8 mouse cellular contexts compared by ENCODE assay signal in the genomic region with DNA sequence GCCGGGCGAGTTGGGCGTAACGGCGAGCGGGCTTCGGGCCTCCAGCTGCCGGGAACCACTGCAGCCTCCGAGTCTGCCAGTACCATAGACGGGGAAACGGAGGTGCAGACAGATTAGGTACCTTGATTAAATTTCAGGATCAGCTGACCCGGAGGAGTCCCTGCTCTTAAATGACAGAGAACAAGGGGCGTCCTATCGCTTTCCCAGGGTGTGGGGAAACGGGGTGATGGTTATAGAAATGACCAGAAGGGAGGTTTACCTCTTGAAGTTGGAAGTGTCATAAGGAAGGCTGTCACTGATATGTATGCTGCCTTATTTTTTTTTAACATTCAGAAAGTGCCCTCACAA. TPM values are rescaled to one million over a fixed set of nuclear protein-coding genes. Genes with fewer than 3 reads are reported as not detected.
A peak's percentile ranks its signal among the peaks of the same experiment; 100 is the strongest.
DNase-seq lines count a peak whose midpoint lies in the region; ATAC-seq and TF ChIP-seq lines count a peak whose summit lies in the region.

No protein-coding gene starts in this region.

- no peak for TF ChIP-seq CTCF in lung, adult 2 months (IDR thresholded peaks at IDR 0.05; ENCODE audit: insufficient read depth, low read length)
- TF ChIP-seq CTCF in intestine, postnatal 0 days (IDR thresholded peaks at IDR 0.05; ENCODE audit: low read depth), result no peak

- H3K36me3 ChIP-seq in embryonic facial prominence, embryonic 15.5 days, result peaks cover 43% of the 10 kb centered on the region
- peaks cover 38% of the 10 kb centered on the region for H3K36me3 ChIP-seq in intestine, postnatal 0 days (ENCODE audit: control insufficient read depth, insufficient read depth)
- H3K36me3 ChIP-seq in neural tube, embryonic 14.5 days (ENCODE audit: control insufficient read depth, insufficient read depth, low read length), result peaks cover 22% of the 10 kb centered on the region

- ATAC-seq in embryonic facial prominence, embryonic 15.5 days (ENCODE audit: insufficient number of reproducible peaks, low FRiP score, low TSS enrichment, low read depth), result no peak
- ATAC-seq in intestine, postnatal 0 days, result no peak
- ATAC-seq in neural tube, embryonic 14.5 days (ENCODE audit: low read depth), result no peak

- H3K4me2 ChIP-seq in embryonic facial prominence, embryonic 15.5 days (replicated peaks), result peak overlapping the region; percentile 93
- peak overlapping the region; percentile 85 for H3K4me2 ChIP-seq in intestine, postnatal 0 days (replicated peaks; ENCODE audit: low read depth)
- H3K4me2 ChIP-seq in neural tube, embryonic 14.5 days (ENCODE audit: low read depth, low read length), result peak overlapping the region; percentile 80

- TF ChIP-seq POLR2A in lung, adult 2 months (IDR thresholded peaks at IDR 0.05; ENCODE audit: borderline replicate concordance, extremely low read depth, low read depth, low read length), result no peak

- H3K9me3 ChIP-seq in embryonic facial prominence, embryonic 15.5 days (replicated peaks), result no peaks in the 10 kb centered on the region
- H3K9me3 ChIP-seq in intestine, postnatal 0 days (ENCODE audit: control insufficient read depth), result no peaks in the 10 kb centered on the region
- no peaks in the 10 kb centered on the region for H3K9me3 ChIP-seq in neural tube, embryonic 14.5 days (ENCODE audit: control insufficient read depth, low read length)

- peak overlapping the region; percentile 78 for H3K9ac ChIP-seq in embryonic facial prominence, embryonic 15.5 days
- peak overlapping the region; percentile 65 for H3K9ac ChIP-seq in intestine, postnatal 0 days (ENCODE audit: low read depth, low read length)
- peak overlapping the region; percentile 86 for H3K9ac ChIP-seq in neural tube, embryonic 14.5 days (replicated peaks; ENCODE audit: low read depth, low read length)

- no peak for DNase-seq in lung, adult 2 months
- DNase-seq in lung, postnatal 4 days, result no peak
- no peak for DNase-seq in thymus, adult 18-20 months
- DNase-seq in adipocyte (ENCODE audit: low spot score), result no peak
- DNase-seq in cerebellum, adult 9-11 months, result no peak

- H3K4me3 ChIP-seq in lung, adult 2 months (replicated peaks; ENCODE audit: extremely low read depth, low read depth, low read length), result peak overlapping the region; percentile 71
- H3K4me3 ChIP-seq in embryonic facial prominence, embryonic 15.5 days (replicated peaks), result peak overlapping the region; percentile 89
- peak overlapping the region; percentile 75 for H3K4me3 ChIP-seq in intestine, postnatal 0 days (ENCODE audit: low read depth, low read length)
- H3K4me3 ChIP-seq in neural tube, embryonic 14.5 days (ENCODE audit: low read depth, low read length), result peak overlapping the region; percentile 82

- H3K4me1 ChIP-seq in lung, adult 2 months (ENCODE audit: control insufficient read depth, insufficient read depth, low read length), result peaks cover 7% of the 10 kb centered on the region
- peaks cover 16% of the 10 kb centered on the region for H3K4me1 ChIP-seq in embryonic facial prominence, embryonic 15.5 days
- H3K4me1 ChIP-seq in intestine, postnatal 0 days (replicated peaks; ENCODE audit: control insufficient read depth, insufficient read depth, low read length), result no peaks in the 10 kb centered on the region; the same call in 1 of the 2 replicates
- H3K4me1 ChIP-seq in neural tube, embryonic 14.5 days (ENCODE audit: control insufficient read depth, insufficient read depth, low read length), result peaks cover 16% of the 10 kb centered on the region

- no peaks in the 10 kb centered on the region for H3K27me3 ChIP-seq in embryonic facial prominence, embryonic 15.5 days
- no peaks in the 10 kb centered on the region for H3K27me3 ChIP-seq in intestine, postnatal 0 days (replicated peaks; ENCODE audit: control insufficient read depth, insufficient read depth, low read length)
- no peaks in the 10 kb centered on the region for H3K27me3 ChIP-seq in neural tube, embryonic 14.5 days (ENCODE audit: control insufficient read depth, insufficient read depth, low read length)

- under 1% methylated on average over 15 of the region's 15 CpGs for WGBS in lung, adult 2 months
- 0% methylated on average over 15 of the region's 15 CpGs for WGBS in embryonic facial prominence, embryonic 15.5 days
- WGBS in intestine, postnatal 0 days, result 0% methylated on average over 15 of the region's 15 CpGs
- WGBS in neural tube, embryonic 14.5 days, result under 1% methylated on average over 15 of the region's 15 CpGs

- peak overlapping the region; percentile 97 for H3K27ac ChIP-seq in embryonic facial prominence, embryonic 15.5 days (replicated peaks)
- H3K27ac ChIP-seq in intestine, postnatal 0 days (ENCODE audit: low read depth, low read length), result peak overlapping the region; percentile 90; the same call in 1 of the 2 replicates
- peak overlapping the region; percentile 93 for H3K27ac ChIP-seq in neural tube, embryonic 14.5 days (ENCODE audit: low read depth, low read length)

RNA-seq across cellular contexts. Expression of a gene that starts 0.5 kb away (rescaled TPM):
- 14.5 and 15.1 TPM in 2 replicates for polyA plus RNA-seq in lung, adult 2 months (2012; rRNA removed)
- 30.5 and 31.1 TPM in 2 replicates for polyA plus RNA-seq in embryonic facial prominence, embryonic 15.5 days (2015; fragmentation: Nextera tagmentation; extraction: Ambion mirVana)
- 10.0 and 11.2 TPM in 2 replicates for polyA plus RNA-seq in intestine, postnatal 0 days (2015; fragmentation: Nextera tagmentation; extraction: Ambion mirVana)
- 95.5 and 106 TPM in 2 replicates for polyA plus RNA-seq in neural tube, embryonic 14.5 days (2014; fragmentation: Nextera tagmentation; extraction: Ambion mirVana)

RNA-seq across cellular contexts. Expression of a gene that starts 0.7 kb away (rescaled TPM):
- 26.6 and 31.0 TPM in 2 replicates for polyA plus RNA-seq in lung, adult 2 months (2012; rRNA removed)
- 31.7 and 32.5 TPM in 2 replicates for polyA plus RNA-seq in embryonic facial prominence, embryonic 15.5 days (2015; fragmentation: Nextera tagmentation; extraction: Ambion mirVana)
- 8.0 and 11.5 TPM in 2 replicates for polyA plus RNA-seq in intestine, postnatal 0 days (2015; fragmentation: Nextera tagmentation; extraction: Ambion mirVana)
- 77.1 and 78.6 TPM in 2 replicates for polyA plus RNA-seq in neural tube, embryonic 14.5 days (2014; fragmentation: Nextera tagmentation; extraction: Ambion mirVana)

RNA-seq across cellular contexts. Expression of a gene that starts 22.6 kb away (rescaled TPM):
- 26.9 and 29.6 TPM in 2 replicates for polyA plus RNA-seq in lung, adult 2 months (2012; rRNA removed)
- polyA plus RNA-seq in embryonic facial prominence, embryonic 15.5 days (2015; fragmentation: Nextera tagmentation; extraction: Ambion mirVana), result 6.7 and 8.9 TPM in 2 replicates
- polyA plus RNA-seq in intestine, postnatal 0 days (2015; fragmentation: Nextera tagmentation; extraction: Ambion mirVana), result 12.0 and 12.2 TPM in 2 replicates
- 7.6 and 10.0 TPM in 2 replicates for polyA plus RNA-seq in neural tube, embryonic 14.5 days (2014; fragmentation: Nextera tagmentation; extraction: Ambion mirVana)

RNA-seq across cellular contexts. Expression of a gene that starts 47.9 kb away (rescaled TPM):
- polyA plus RNA-seq in lung, adult 2 months (2012; rRNA removed), result 75.0 and 111 TPM in 2 replicates
- polyA plus RNA-seq in embryonic facial prominence, embryonic 15.5 days (2015; fragmentation: Nextera tagmentation; extraction: Ambion mirVana), result 43.2 and 49.4 TPM in 2 replicates
- 18.5 and 18.7 TPM in 2 replicates for polyA plus RNA-seq in intestine, postnatal 0 days (2015; fragmentation: Nextera tagmentation; extraction: Ambion mirVana)
- 16.8 and 25.5 TPM in 2 replicates for polyA plus RNA-seq in neural tube, embryonic 14.5 days (2014; fragmentation: Nextera tagmentation; extraction: Ambion mirVana)
